29 mouse cellular contexts compared by ENCODE assay signal in the genomic region with DNA sequence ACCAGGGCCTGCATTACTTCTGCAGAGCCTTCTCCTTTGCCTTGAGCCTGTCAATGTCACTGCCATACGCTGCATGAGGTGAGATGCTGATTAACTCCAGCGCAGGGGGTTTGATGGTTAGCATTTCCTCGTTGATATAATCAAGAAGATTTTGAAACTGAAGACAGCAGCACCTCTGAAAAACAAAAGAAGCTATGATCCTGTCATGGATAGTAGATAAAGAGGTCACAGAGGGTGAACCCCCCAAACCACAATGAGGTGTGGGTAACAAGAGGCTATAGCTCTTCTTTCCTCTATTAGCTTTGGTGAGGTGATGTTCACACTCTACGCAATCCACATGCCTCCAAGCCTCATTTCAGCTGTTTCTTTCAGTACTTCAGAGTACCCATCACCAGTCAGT. TPM values are rescaled to one million over a fixed set of nuclear protein-coding genes. Genes with fewer than 3 reads are reported as not detected.
"Had no signal": no experiment of that assay in that cellular context is flagged by ENCODE, and none has a peak within 500 bp of the region (broad histone marks: within the 10 kb centered on the region; RNA-seq: fewer than 3 reads in every experiment).

No protein-coding gene starts in this region.

- DNase-seq: left cerebral cortex, postnatal 4 days; liver; liver, embryonic 13.5 days; liver, postnatal 0 days; lung, adult 18-20 months; lung, adult 2 months; lung, embryonic 14.5 days; lung, postnatal 10 days; lung, postnatal 14 days; lung, postnatal 36 days; lung, postnatal 4 days; midbrain, embryonic 14.5 days had no signal

- ATAC-seq: liver, embryonic 12.5 days; liver, postnatal 0 days; lung, postnatal 0 days; midbrain, embryonic 13.5 days; midbrain, embryonic 15.5 days; midbrain, embryonic 16.5 days had no signal

RNA-seq across cellular contexts. Expression of gene Erich6, which starts 12.0 kb away (rescaled TPM):
- total RNA-seq: liver, adult 2 months; megakaryocyte-erythroid progenitor cell, adult 5-6 weeks; monocyte, adult 5-6 weeks had no signal
- polyA plus RNA-seq: limb, embryonic 10.5 days; limb, embryonic 13.5 days; liver, adult 2 months; liver, embryonic 11.5 days; liver, embryonic 12.5 days; liver, embryonic 13.5 days; liver, embryonic 15.5 days; liver, embryonic 16.5 days; liver, postnatal 0 days; lung, embryonic 14.5 days; lung, embryonic 15.5 days; lung, embryonic 16.5 days; lung, postnatal 0 days; macrophage; neural tube, embryonic 11.5 days had no signal
